Mouse (Mus musculus) G1E (cell line): ENCODE data around the gene H1f0.

Experiments
- CTCF ChIP-seq: IDR thresholded peaks from 2 replicates; pipeline ENCODE4 v1.5.1; 2012; ENCODE audit warnings: low read depth, low read length, inconsistent platforms, mixed read lengths
- GATA1 ChIP-seq: IDR thresholded peaks from 2 replicates; pipeline ENCODE4 v1.6.1; 2012; ENCODE audit warnings: borderline replicate concordance, low read length, inconsistent platforms, mixed read lengths

DNA sequence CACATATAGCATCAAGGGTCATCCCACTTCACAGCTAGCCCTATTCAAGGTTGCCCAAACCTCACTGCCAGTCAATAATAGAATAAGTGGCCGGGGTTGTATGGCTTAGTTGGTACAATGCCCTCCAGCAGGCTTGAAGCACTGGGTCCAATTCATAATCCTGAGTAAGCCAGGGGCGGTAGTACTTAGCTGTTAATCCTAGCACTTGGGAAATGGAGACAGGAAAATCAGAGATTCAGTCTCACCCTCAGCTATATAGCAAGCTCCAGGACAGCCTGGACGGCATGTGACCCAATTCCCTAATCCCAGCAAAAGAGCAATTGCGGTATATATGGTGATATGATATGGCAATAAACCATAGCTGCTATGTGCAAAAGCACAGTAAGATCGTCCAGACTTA is 21.2 kb upstream of the H1f0 start:
- no peak for TF ChIP-seq GATA1
- no peak for TF ChIP-seq CTCF
